Mouse (Mus musculus): ENCODE data around the gene 2410131K14Rik. TPM values are rescaled to one million over a fixed set of nuclear protein-coding genes. Genes with fewer than 3 reads are reported as not detected.

Gene 2410131K14Rik
- polyA plus RNA-seq, 1 experiment from 2014 or later = 7.3 TPM

GRCm38 (mm10) chr5:118294865-118295258 is 49.8 kb downstream of the 2410131K14Rik start:
- 84% methylated on average over 7 of the region's 7 CpGs for WGBS
- peaks cover 13% of the 10 kb centered on the region for H3K4me1 ChIP-seq (ENCODE audit: control insufficient read depth, insufficient read depth, low read length)
- ATAC-seq = no peak
- H3K27ac ChIP-seq (ENCODE audit: low read length) = peak overlapping the region; percentile 72
- H3K36me3 ChIP-seq (ENCODE audit: control insufficient read depth, insufficient read depth, low read length) = no peaks in the 10 kb centered on the region
- H3K9me3 ChIP-seq (ENCODE audit: control insufficient read depth, low read length) = no peaks in the 10 kb centered on the region
- H3K4me2 ChIP-seq (ENCODE audit: low read depth, low read length) = no peak overlapping the region
- no peaks in the 10 kb centered on the region for H3K27me3 ChIP-seq (replicated peaks; ENCODE audit: control insufficient read depth, insufficient read depth, low read length)
- no peak overlapping the region for H3K4me3 ChIP-seq (ENCODE audit: low read length)
- H3K9ac ChIP-seq (ENCODE audit: low read depth, low read length) = no peak overlapping the region

- 30% methylated on average over 12 of the region's 12 CpGs for WGBS
- ATAC-seq = no peak
- no peak overlapping the region for H3K27ac ChIP-seq (ENCODE audit: low read length)
Observed at GRCm38 (mm10) chr5:118297338-118297746, 52.3 kb downstream of the 2410131K14Rik start.

DNA sequence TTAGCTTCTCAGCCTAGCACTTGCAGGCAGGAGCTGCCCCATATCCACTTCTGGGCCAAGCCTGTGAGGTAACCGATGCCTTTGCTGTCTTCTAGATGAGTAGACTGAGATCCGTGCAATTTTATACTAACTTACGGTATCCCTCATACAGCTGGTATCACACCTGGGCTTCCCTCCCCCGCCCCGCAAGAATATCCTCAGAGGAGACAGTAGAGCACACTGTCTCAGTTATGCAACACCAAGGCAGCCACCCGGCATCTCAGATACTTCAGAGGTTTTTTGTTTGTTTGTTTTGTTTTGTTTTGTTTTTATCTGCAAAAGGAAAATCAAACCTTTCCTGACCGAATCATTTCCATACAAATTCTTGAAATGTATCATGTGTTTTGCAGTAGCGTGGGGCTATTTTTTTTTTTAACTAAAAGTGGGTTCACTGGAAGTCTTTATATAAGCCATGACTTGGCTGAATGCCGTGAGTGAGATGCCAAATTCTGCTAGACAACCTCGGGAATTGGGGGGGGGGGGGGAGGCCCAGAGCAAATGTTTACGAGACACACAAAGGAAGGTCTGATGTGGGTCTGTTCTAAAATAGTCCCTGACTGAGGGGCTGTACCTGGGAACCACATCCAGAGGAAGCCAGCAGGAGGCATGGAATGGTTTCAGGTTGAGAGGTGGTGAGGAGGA is 54.8 kb downstream of the 2410131K14Rik start:
- H3K9ac ChIP-seq (ENCODE audit: low read depth, low read length) = no peak overlapping the region
- H3K9me3 ChIP-seq (ENCODE audit: control insufficient read depth, low read length) = no peaks in the 10 kb centered on the region
- ATAC-seq = no peak
- H3K4me3 ChIP-seq (ENCODE audit: low read length) = no peak overlapping the region
- no peaks in the 10 kb centered on the region for H3K36me3 ChIP-seq (ENCODE audit: control insufficient read depth, insufficient read depth, low read length)
- peaks cover 9% of the 10 kb centered on the region for H3K4me1 ChIP-seq (ENCODE audit: control insufficient read depth, insufficient read depth, low read length)
- no peak overlapping the region for H3K4me2 ChIP-seq (ENCODE audit: low read depth, low read length)
- WGBS = 68% methylated on average over 11 of the region's 11 CpGs
- no peak overlapping the region for H3K27ac ChIP-seq (ENCODE audit: low read length)
- no peaks in the 10 kb centered on the region for H3K27me3 ChIP-seq (replicated peaks; ENCODE audit: control insufficient read depth, insufficient read depth, low read length)

More at GRCm38 (mm10) chr5:118297338-118297746, 52.3 kb downstream of the 2410131K14Rik start:
- peaks cover 18% of the 10 kb centered on the region for H3K4me1 ChIP-seq (ENCODE audit: control insufficient read depth, insufficient read depth, low read length)
- no peaks in the 10 kb centered on the region for H3K36me3 ChIP-seq (ENCODE audit: control insufficient read depth, insufficient read depth, low read length)
- no peak overlapping the region for H3K9ac ChIP-seq (ENCODE audit: low read depth, low read length)
- H3K4me3 ChIP-seq (ENCODE audit: low read length) = no peak overlapping the region
- H3K4me2 ChIP-seq (ENCODE audit: low read depth, low read length) = no peak overlapping the region
- H3K27me3 ChIP-seq (replicated peaks; ENCODE audit: control insufficient read depth, insufficient read depth, low read length) = no peaks in the 10 kb centered on the region
- H3K9me3 ChIP-seq (ENCODE audit: control insufficient read depth, low read length) = no peaks in the 10 kb centered on the region

DNA sequence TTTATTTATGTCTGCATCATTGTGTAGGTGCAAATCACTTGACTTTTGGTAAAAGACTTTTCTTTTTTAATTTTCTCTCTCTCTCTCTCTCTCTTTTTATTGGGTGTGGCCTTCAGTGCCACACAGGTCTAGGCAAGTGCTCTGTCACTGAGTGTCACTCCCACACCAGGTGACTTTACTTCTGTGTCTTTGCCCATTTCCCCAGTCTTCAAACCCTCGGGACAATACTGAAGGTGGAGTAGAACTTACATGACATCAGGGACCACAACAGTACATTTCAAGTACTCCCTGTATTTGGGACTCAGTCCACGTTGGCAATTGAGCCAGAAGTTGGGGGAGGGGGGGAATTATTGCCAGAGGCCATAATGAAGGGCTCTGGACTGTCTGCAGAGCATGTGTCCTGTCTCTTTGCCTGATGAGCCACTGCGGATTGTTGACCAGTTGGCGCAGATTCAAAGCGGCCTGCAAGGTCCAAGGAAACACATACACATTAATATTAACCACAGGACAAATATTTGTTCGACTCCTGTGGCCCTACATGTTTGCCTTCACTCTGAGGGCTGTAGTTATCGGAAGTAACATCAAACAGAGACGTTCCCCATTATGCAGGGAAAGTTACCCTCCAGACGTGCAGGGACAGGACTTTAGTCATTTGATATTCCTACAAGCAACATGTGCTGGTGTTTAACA is 57.6 kb downstream of the 2410131K14Rik start:
- H3K4me1 ChIP-seq (ENCODE audit: control insufficient read depth, insufficient read depth, low read length) = peaks cover 9% of the 10 kb centered on the region
- no peaks in the 10 kb centered on the region for H3K36me3 ChIP-seq (ENCODE audit: control insufficient read depth, insufficient read depth, low read length)
- WGBS = 32% methylated on average over 9 of the region's 9 CpGs
- no peak overlapping the region for H3K9ac ChIP-seq (ENCODE audit: low read depth, low read length)
- H3K27me3 ChIP-seq (replicated peaks; ENCODE audit: control insufficient read depth, insufficient read depth, low read length) = no peaks in the 10 kb centered on the region
- no peaks in the 10 kb centered on the region for H3K9me3 ChIP-seq (ENCODE audit: control insufficient read depth, low read length)
- no peak overlapping the region for H3K4me3 ChIP-seq (ENCODE audit: low read length)
- no peak overlapping the region for H3K4me2 ChIP-seq (ENCODE audit: low read depth, low read length)
- peak; percentile 77 for ATAC-seq
- H3K27ac ChIP-seq (ENCODE audit: low read length) = no peak overlapping the region

DNA sequence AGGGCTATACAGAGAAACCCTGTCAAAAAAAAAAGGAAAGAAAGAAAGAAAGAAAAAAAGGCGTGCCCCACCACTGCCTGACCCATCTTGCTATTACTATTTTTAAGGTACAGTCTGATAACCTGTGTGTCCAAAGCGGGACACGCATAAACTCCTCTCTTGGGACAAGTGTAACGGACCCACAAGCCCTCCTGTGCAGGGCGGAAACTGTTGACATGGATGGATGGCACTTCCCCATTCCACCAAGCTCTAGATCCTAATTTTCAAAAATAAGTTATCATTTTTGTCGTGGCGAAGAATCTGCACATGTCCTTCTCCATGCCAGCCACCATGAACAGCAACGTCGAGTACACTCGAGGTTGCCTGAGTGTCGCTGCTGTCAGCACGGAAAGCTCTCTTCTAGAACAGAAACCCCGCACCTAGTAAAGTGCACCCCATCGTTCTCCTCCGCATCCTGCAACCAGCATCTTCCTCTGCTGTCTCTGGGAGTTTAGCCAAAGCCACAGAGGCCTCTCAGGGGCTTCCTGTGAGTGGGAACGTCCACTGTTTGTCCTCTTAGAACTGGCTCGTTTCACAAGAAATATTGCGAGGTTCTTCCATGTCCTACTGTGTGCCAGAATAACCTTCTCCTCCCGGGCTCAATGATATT is 60.1 kb downstream of the 2410131K14Rik start:
- Histone ChIP-seq H3K36me3 (ENCODE audit: control insufficient read depth, insufficient read depth, low read length) (no peaks in the 10 kb centered on the region), H3K27me3 (replicated peaks; ENCODE audit: control insufficient read depth, insufficient read depth, low read length) (no peaks in the 10 kb centered on the region), H3K9me3 (ENCODE audit: control insufficient read depth, low read length) (no peaks in the 10 kb centered on the region), H3K4me3 (ENCODE audit: low read length) (no peak overlapping the region), H3K4me1 (ENCODE audit: control insufficient read depth, insufficient read depth, low read length) (peaks cover 9% of the 10 kb centered on the region), H3K27ac (ENCODE audit: low read length) (no peak overlapping the region), H3K9ac (ENCODE audit: low read depth, low read length) (no peak overlapping the region), H3K4me2 (ENCODE audit: low read depth, low read length) (no peak overlapping the region)
- 75% methylated on average over 19 of the region's 19 CpGs for WGBS
- ATAC-seq = no peak

GRCm38 (mm10) chr5:118310389-118310788 is 65.4 kb downstream of the 2410131K14Rik start:
- Histone ChIP-seq H3K27me3 (replicated peaks; ENCODE audit: control insufficient read depth, insufficient read depth, low read length) (no peaks in the 10 kb centered on the region), H3K9me3 (ENCODE audit: control insufficient read depth, low read length) (no peaks in the 10 kb centered on the region), H3K27ac (ENCODE audit: low read length) (no peak overlapping the region), H3K4me1 (ENCODE audit: control insufficient read depth, insufficient read depth, low read length) (no peaks in the 10 kb centered on the region), H3K4me2 (ENCODE audit: low read depth, low read length) (no peak overlapping the region), H3K4me3 (ENCODE audit: low read length) (no peak overlapping the region), H3K9ac (ENCODE audit: low read depth, low read length) (no peak overlapping the region), H3K36me3 (ENCODE audit: control insufficient read depth, insufficient read depth, low read length) (no peaks in the 10 kb centered on the region)
- ATAC-seq = no peak
- 80% methylated on average over 6 of the region's 6 CpGs for WGBS

GRCm38 (mm10) chr5:118311251-118311650 is 66.2 kb downstream of the 2410131K14Rik start:
- H3K4me2 ChIP-seq (ENCODE audit: low read depth, low read length) = no peak overlapping the region
- no peak overlapping the region for H3K9ac ChIP-seq (ENCODE audit: low read depth, low read length)
- H3K36me3 ChIP-seq (ENCODE audit: control insufficient read depth, insufficient read depth, low read length) = no peaks in the 10 kb centered on the region
- no peaks in the 10 kb centered on the region for H3K9me3 ChIP-seq (ENCODE audit: control insufficient read depth, low read length)
- H3K4me3 ChIP-seq (ENCODE audit: low read length) = no peak overlapping the region
- 47% methylated on average over 10 of the region's 10 CpGs for WGBS
- no peak overlapping the region for H3K27ac ChIP-seq (ENCODE audit: low read length)
- no peaks in the 10 kb centered on the region for H3K4me1 ChIP-seq (ENCODE audit: control insufficient read depth, insufficient read depth, low read length)
- no peaks in the 10 kb centered on the region for H3K27me3 ChIP-seq (replicated peaks; ENCODE audit: control insufficient read depth, insufficient read depth, low read length)
- no peak for ATAC-seq

DNA sequence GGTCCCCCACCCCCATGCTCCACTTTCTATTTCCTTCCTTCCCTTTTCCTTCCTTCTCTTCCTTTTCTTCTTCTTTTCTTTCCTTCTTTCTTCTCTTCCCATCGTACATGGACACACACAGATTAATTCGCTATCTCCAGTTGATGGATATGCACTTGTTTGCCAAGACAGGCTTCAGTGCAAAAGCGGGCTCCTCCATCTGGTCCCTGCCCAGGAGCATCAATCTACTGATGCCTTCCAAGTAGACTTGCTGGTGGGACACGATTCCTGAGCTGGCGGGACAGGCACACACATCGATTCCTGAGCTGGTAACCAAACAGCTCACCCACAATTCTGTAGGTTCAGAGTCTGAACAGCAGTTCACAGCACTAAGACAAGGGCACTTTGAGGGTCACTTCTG is 68.7 kb downstream of the 2410131K14Rik start:
- Histone ChIP-seq H3K9ac (ENCODE audit: low read depth, low read length) (no peak overlapping the region), H3K36me3 (ENCODE audit: control insufficient read depth, insufficient read depth, low read length) (no peaks in the 10 kb centered on the region), H3K4me3 (ENCODE audit: low read length) (no peak overlapping the region), H3K4me2 (ENCODE audit: low read depth, low read length) (no peak overlapping the region), H3K9me3 (ENCODE audit: control insufficient read depth, low read length) (no peaks in the 10 kb centered on the region), H3K4me1 (ENCODE audit: control insufficient read depth, insufficient read depth, low read length) (0 out of 2 replicates have a peak, but pooled peaks cover under 1% of the 10 kb centered on the region), H3K27ac (ENCODE audit: low read length) (no peak overlapping the region), H3K27me3 (replicated peaks; ENCODE audit: control insufficient read depth, insufficient read depth, low read length) (no peaks in the 10 kb centered on the region)
- 86% methylated on average over 6 of the region's 6 CpGs for WGBS
- no peak for ATAC-seq

Measured in intestine, embryonic 16.5 days (tissue).